Mouse (Mus musculus): ENCODE measurements around the gene Clasp2. TPM values are rescaled to one million over a fixed set of nuclear protein-coding genes. Genes with fewer than 3 reads are reported as not detected.

The Clasp2 gene
- polyA plus RNA-seq (2015; fragmentation: Nextera tagmentation; extraction: Ambion mirVana), result 145 and 154 TPM in 2 replicates

DNA sequence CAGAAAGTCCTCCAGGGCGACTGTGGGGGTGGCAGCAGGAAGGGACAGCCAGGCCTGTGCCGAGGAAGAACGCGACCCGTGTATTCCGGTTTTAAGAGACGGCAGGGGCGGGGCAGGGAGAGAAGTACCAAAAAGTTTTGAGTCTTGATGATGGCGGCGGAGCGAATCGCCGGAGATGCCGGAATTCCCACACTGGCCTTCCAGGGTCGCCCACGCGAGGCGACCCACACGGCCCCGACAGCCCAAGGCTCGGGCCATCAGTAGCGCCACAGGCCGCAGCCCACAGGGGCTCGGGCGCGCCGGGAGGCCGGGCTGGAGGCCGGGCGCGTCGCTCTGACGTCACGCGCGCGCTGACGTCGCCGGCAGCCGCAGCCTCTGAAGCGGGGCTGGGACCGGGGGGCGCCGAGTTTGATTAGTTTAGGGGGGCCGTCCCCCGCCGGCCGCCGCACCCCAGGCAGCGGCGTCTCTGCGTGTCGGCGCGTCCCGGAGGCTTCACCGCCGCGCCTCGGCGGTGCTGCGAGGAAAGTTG lies at the start of gene Clasp2:
TSS of gene Clasp2 (plus strand) at position 366 of the 529 bp plus-strand sequence.
- H3K9ac ChIP-seq (ENCODE audit: low read depth, low read length), result peak within 1 kb of the TSS; percentile 72
- H3K36me3 ChIP-seq (ENCODE audit: control insufficient read depth, insufficient read depth, low read length), result no peaks in the 10 kb centered on the region
- ATAC-seq, result peak; percentile 94
- WGBS, result under 1% methylated on average over 63 of the region's 63 CpGs
- peaks cover 10% of the 10 kb centered on the region for H3K4me1 ChIP-seq (ENCODE audit: control insufficient read depth, insufficient read depth, low read length)
- H3K4me3 ChIP-seq (ENCODE audit: low read depth, low read length), result peak within 1 kb of the TSS; percentile 98
- H3K27me3 ChIP-seq (ENCODE audit: control insufficient read depth, insufficient read depth, low read depth, low read length), result no peaks in the 10 kb centered on the region
- H3K27ac ChIP-seq (ENCODE audit: low read length), result peak within 1 kb of the TSS; percentile 53
- H3K9me3 ChIP-seq (replicated peaks; ENCODE audit: control insufficient read depth, low read length, poor library complexity, severe bottlenecking), result no peaks in the 10 kb centered on the region
- H3K4me2 ChIP-seq (ENCODE audit: low read length), result peak within 1 kb of the TSS; percentile 96

DNA sequence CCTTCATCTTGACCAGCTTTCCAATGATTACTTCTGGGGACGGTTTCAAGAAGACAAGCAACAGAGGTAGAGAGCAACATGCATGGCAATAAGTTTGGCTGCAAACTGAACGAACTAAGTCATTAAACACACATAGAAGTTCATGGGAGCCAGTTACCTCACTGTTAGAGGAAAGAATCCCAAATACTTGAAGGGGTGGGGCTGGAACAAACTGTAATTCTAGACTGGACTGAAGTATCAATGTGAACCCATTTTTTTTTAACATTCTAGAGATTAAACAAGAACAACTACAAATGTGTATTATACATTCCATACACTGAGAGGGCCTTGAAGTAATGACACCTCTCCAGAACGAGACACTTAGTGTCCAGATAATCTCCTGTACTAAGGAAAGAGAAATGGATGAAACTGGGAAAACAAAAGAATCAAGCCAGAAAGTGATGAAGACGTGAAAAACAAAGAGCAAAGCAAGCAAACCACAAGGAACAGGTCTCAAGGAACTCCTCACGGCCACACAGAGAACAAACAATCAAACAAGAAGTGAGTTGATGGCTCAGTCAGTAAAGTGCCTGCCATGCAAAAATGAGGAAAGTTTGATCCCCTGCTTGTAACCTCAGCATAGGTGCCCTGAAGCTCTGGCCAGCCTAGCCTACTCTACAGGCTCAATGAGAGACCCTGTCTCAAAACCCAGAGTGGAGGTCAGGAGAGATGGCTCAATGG lies 39.7 kb upstream of the Clasp2 start:
- H3K9ac ChIP-seq (ENCODE audit: low read depth, low read length), result no peak overlapping the region
- peaks cover 11% of the 10 kb centered on the region for H3K4me1 ChIP-seq (ENCODE audit: control insufficient read depth, insufficient read depth, low read length)
- H3K36me3 ChIP-seq (ENCODE audit: control insufficient read depth, insufficient read depth, low read length), result peaks cover 6% of the 10 kb centered on the region
- no peak for ATAC-seq
- no peak overlapping the region for H3K4me2 ChIP-seq (ENCODE audit: low read length)
- no peak overlapping the region for H3K4me3 ChIP-seq (ENCODE audit: low read depth, low read length)
- WGBS, result 86% methylated on average over 5 of the region's 5 CpGs
- no peak overlapping the region for H3K27ac ChIP-seq (ENCODE audit: low read length)
- H3K9me3 ChIP-seq (replicated peaks; ENCODE audit: control insufficient read depth, low read length, poor library complexity, severe bottlenecking), result no peaks in the 10 kb centered on the region
- H3K27me3 ChIP-seq (ENCODE audit: control insufficient read depth, insufficient read depth, low read depth, low read length), result no peaks in the 10 kb centered on the region

DNA sequence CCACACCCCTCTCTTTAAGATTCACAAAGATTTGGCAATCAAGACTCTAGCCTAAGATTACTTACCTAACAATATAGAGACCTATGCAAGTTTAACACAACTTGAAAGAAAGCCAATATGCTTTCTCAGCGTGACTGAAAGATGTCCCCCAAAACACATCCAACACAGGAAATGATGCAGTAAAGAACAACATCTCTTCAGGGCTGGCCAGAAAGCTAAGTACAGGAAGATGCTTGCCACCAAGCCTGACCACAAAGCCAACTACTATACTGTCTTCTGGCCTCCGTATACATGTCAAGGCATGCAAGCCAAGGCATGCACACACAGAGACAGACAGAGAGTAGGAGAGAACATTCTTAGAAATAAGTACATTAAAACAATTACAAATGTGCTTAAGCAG lies 35.2 kb upstream of the Clasp2 start:
- no peak for ATAC-seq
- Histone ChIP-seq H3K27me3 (ENCODE audit: control insufficient read depth, insufficient read depth, low read depth, low read length) (no peaks in the 10 kb centered on the region), H3K36me3 (ENCODE audit: control insufficient read depth, insufficient read depth, low read length) (no peaks in the 10 kb centered on the region), H3K9ac (ENCODE audit: low read depth, low read length) (no peak overlapping the region), H3K4me3 (ENCODE audit: low read depth, low read length) (peak overlapping the region; percentile 99; the same call in 1 of the 2 replicates), H3K9me3 (replicated peaks; ENCODE audit: control insufficient read depth, low read length, poor library complexity, severe bottlenecking) (no peaks in the 10 kb centered on the region), H3K4me1 (ENCODE audit: control insufficient read depth, insufficient read depth, low read length) (peaks cover 18% of the 10 kb centered on the region), H3K4me2 (ENCODE audit: low read length) (peak overlapping the region; percentile 77), H3K27ac (ENCODE audit: low read length) (no peak overlapping the region)
- 79% methylated on average over 2 of the region's 2 CpGs for WGBS

DNA sequence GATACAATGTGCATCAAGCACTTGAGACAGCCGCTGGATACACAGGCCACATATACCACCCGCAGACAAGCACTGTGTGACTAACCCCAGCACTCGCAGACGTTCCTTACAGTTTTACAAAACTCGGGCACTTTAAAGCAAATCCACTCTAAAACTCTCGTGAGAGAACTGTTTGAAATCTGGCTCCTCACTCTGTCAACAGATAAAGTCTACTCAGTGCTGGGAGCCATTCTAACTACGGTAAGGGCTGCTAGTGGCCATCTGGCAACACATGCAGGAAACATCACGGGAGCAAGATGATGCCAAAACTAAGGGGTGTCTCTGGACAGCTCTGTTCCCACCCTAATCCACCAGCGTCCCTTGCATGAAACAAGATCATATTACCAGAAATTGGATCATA lies 34.4 kb upstream of the Clasp2 start:
- peaks cover 18% of the 10 kb centered on the region for H3K4me1 ChIP-seq (ENCODE audit: control insufficient read depth, insufficient read depth, low read length)
- H3K27me3 ChIP-seq (ENCODE audit: control insufficient read depth, insufficient read depth, low read depth, low read length), result no peaks in the 10 kb centered on the region
- H3K4me2 ChIP-seq (ENCODE audit: low read length), result peak overlapping the region; percentile 77
- H3K9me3 ChIP-seq (replicated peaks; ENCODE audit: control insufficient read depth, low read length, poor library complexity, severe bottlenecking), result no peaks in the 10 kb centered on the region
- no peaks in the 10 kb centered on the region for H3K36me3 ChIP-seq (ENCODE audit: control insufficient read depth, insufficient read depth, low read length)
- H3K27ac ChIP-seq (ENCODE audit: low read length), result no peak overlapping the region
- peak overlapping the region; percentile 99 for H3K4me3 ChIP-seq (ENCODE audit: low read depth, low read length)
- H3K9ac ChIP-seq (ENCODE audit: low read depth, low read length), result peak overlapping the region; percentile 96
- ATAC-seq, result no peak
- 68% methylated on average over 9 of the region's 9 CpGs for WGBS

DNA sequence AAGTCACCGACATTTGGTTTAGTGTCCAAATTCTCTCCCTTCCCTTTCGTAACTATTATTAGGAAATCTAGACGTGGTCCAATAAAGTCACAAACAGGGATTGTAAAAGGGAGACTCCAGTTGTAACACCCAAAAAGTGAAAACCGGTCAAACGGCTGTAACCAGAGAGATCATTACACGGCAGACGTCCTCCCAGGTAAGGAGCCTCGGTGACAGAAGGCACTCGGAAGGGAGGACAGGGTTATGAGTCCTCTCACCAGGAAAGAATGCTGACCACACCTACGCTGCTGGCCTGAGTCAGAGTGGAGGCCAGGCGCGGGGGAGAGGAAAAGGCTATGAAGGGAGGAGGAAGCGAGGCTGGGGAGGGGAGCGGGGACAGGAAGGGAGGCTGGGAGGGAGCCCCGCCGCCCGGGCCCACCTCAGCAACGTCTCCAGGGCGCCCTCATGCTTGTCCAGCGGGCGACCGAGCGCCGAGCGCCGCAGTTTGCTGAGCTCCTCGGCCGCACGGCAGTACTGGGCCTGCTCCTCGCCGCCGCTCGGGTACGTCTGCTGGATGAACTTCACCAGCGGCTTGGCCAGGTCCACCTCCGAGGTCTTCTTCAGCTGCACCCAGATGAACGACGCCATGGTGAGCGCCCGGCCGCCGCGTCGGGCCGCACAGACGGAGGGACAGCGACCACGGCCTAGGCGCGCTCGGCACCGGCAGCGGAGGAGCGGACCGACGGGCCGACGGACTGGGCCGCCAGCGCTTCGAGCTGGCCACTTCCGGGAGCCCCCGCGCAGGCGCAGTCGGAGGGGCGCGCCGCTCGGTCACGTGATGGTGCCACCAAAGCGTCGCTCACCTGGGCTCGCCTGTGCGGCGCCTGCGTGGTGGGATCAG lies 33.6 kb upstream of the Clasp2 start, which contains the start of gene Pdcd6ip:
TSS of gene Pdcd6ip (minus strand) at position 779 of the 880 bp plus-strand sequence.
- 2% methylated on average over 76 of the region's 77 CpGs for WGBS
- no peaks in the 10 kb centered on the region for H3K36me3 ChIP-seq (ENCODE audit: control insufficient read depth, insufficient read depth, low read length)
- peak; percentile 93 for ATAC-seq
- H3K9ac ChIP-seq (ENCODE audit: low read depth, low read length), result peak within 1 kb of the TSS; percentile 96
- no peaks in the 10 kb centered on the region for H3K9me3 ChIP-seq (replicated peaks; ENCODE audit: control insufficient read depth, low read length, poor library complexity, severe bottlenecking)
- H3K27me3 ChIP-seq (ENCODE audit: control insufficient read depth, insufficient read depth, low read depth, low read length), result no peaks in the 10 kb centered on the region
- peak within 1 kb of the TSS; percentile 80 for H3K27ac ChIP-seq (ENCODE audit: low read length)
- peaks cover 18% of the 10 kb centered on the region for H3K4me1 ChIP-seq (ENCODE audit: control insufficient read depth, insufficient read depth, low read length)
- H3K4me3 ChIP-seq (ENCODE audit: low read depth, low read length), result peak within 1 kb of the TSS; percentile 99
- peak within 1 kb of the TSS; percentile 77 for H3K4me2 ChIP-seq (ENCODE audit: low read length)

DNA sequence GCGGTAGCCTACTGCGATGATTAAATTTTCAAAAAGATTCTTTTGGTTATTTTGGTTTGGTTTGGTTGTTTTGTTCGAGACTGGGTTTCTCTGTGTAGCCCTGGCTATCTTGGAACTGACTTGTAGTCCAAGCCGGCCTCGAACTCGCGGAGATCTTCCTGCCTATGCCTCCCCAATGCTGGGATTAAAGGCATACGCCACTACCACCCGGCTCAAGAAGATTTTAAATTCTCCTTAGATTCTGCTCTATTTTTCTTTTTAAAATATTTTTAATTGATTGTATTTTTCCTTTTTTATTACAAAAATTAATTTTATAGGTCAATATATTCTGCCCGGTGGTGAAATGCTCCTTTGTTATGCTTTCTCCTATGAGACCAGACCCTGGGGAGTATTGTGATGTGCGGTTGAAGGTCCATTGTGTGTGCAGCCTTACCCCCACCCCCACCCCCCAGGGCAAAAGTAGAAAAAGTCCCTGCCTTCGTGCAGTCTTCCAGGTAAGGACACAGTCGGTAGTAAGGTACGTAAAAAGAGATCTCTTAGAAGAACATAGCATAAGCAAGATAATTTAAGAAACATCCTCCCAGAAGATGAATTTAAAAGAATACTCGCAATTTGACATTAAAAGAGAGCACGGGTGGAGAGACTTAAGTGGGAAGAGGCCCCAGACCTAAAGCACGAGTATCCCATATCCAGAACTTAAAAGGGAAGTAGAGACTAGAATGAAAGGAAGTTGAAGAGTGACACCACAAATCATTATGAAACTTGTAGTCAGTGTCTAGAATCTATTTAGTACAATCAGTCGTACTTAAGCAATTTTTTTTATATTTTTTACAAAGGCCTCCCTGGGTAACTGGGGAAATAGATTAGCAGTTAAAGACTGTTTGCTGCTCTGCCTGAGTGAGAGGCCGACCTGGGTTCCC lies 32.7 kb upstream of the Clasp2 start:
- peak overlapping the region; percentile 80 for H3K27ac ChIP-seq (ENCODE audit: low read length)
- peak overlapping the region; percentile 77 for H3K4me2 ChIP-seq (ENCODE audit: low read length)
- H3K9me3 ChIP-seq (replicated peaks; ENCODE audit: control insufficient read depth, low read length, poor library complexity, severe bottlenecking), result no peaks in the 10 kb centered on the region
- H3K4me1 ChIP-seq (ENCODE audit: control insufficient read depth, insufficient read depth, low read length), result peaks cover 18% of the 10 kb centered on the region
- peak overlapping the region; percentile 99 for H3K4me3 ChIP-seq (ENCODE audit: low read depth, low read length)
- H3K9ac ChIP-seq (ENCODE audit: low read depth, low read length), result peak overlapping the region; percentile 96
- H3K27me3 ChIP-seq (ENCODE audit: control insufficient read depth, insufficient read depth, low read depth, low read length), result no peaks in the 10 kb centered on the region
- ATAC-seq, result peak; percentile 74
- no peaks in the 10 kb centered on the region for H3K36me3 ChIP-seq (ENCODE audit: control insufficient read depth, insufficient read depth, low read length)
- 55% methylated on average over 19 of the region's 19 CpGs for WGBS

DNA sequence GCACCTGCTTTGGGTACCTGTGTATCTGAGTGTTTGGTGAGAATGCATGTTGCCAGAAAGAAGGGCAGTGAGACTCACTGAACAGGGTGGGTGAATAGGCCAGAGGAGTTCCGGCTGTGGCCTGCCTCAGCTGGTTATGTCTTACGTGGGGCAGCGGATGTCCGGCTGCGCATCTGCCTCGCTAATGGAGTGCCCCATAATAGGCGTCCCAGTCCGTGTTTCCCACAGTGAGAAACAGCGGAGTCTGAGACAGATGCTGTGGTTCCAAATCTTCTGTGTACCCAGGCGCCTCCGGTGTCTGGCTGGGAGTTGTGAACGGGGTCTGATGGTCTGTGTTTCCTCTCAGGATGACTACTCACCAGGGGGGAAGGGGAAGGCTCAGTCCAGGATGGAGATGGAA lies 30.4 kb upstream of the Clasp2 start:
- 85% methylated on average over 12 of the region's 12 CpGs for WGBS
- no peak overlapping the region for H3K9ac ChIP-seq (ENCODE audit: low read depth, low read length)
- H3K4me1 ChIP-seq (ENCODE audit: control insufficient read depth, insufficient read depth, low read length), result peaks cover 14% of the 10 kb centered on the region
- ATAC-seq, result no peak
- H3K9me3 ChIP-seq (replicated peaks; ENCODE audit: control insufficient read depth, low read length, poor library complexity, severe bottlenecking), result no peaks in the 10 kb centered on the region
- H3K27me3 ChIP-seq (ENCODE audit: control insufficient read depth, insufficient read depth, low read depth, low read length), result no peaks in the 10 kb centered on the region
- H3K4me2 ChIP-seq (ENCODE audit: low read length), result no peak overlapping the region
- no peaks in the 10 kb centered on the region for H3K36me3 ChIP-seq (ENCODE audit: control insufficient read depth, insufficient read depth, low read length)
- H3K27ac ChIP-seq (ENCODE audit: low read length), result no peak overlapping the region
- H3K4me3 ChIP-seq (ENCODE audit: low read depth, low read length), result no peak overlapping the region

DNA sequence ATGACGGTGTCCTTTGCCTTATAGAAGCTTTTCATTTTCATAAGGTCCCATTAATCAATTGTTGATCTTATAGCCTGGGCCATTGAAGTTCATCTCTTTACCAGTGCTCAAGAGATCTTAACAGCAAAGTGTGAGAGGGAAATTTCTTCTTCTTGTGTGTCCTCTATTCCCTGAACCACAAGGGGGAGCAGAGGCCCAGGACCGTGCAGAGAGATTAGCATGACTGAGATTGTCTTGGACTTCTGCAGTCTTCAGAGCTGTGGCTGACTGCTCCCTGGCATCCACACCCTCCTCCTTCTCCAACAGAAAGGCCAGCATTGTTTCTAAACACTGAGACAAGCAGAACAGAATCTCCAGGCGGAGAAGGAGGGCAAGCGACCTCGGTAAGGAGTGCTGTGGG lies 22.2 kb upstream of the Clasp2 start:
- no peak overlapping the region for H3K4me3 ChIP-seq (ENCODE audit: low read depth, low read length)
- ATAC-seq, result no peak
- no peak overlapping the region for H3K4me2 ChIP-seq (ENCODE audit: low read length)
- no peaks in the 10 kb centered on the region for H3K4me1 ChIP-seq (ENCODE audit: control insufficient read depth, insufficient read depth, low read length)
- H3K36me3 ChIP-seq (ENCODE audit: control insufficient read depth, insufficient read depth, low read length), result no peaks in the 10 kb centered on the region
- no peak overlapping the region for H3K9ac ChIP-seq (ENCODE audit: low read depth, low read length)
- no peaks in the 10 kb centered on the region for H3K9me3 ChIP-seq (replicated peaks; ENCODE audit: control insufficient read depth, low read length, poor library complexity, severe bottlenecking)
- H3K27me3 ChIP-seq (ENCODE audit: control insufficient read depth, insufficient read depth, low read depth, low read length), result no peaks in the 10 kb centered on the region
- 40% methylated on average over 5 of the region's 5 CpGs for WGBS
- no peak overlapping the region for H3K27ac ChIP-seq (ENCODE audit: low read length)
